Mouse (Mus musculus) C2C12 (cell line): ENCODE results near the gene Elof1. TPM values are rescaled to one million over a fixed set of nuclear protein-coding genes. Genes with fewer than 3 reads are reported as not detected.
A peak's percentile ranks its signal among the peaks of the same experiment; 100 is the strongest.
"Not testable (repeated sequence)": the region's sequence is repeated elsewhere in the genome, so short reads cannot be mapped to it uniquely, and the experiment has no call there.

Experiments used
- H3K27me3 ChIP-seq: one replicate; pipeline ENCODE4 v1.6.1; 2011; ENCODE audit not compliant: control insufficient read depth, insufficient read depth, insufficient read length
- H3K36me3 ChIP-seq: one replicate; pipeline ENCODE4 v1.6.1; 2011; ENCODE audit not compliant: control insufficient read depth, insufficient read depth
- H3K4me3 ChIP-seq: one replicate; pipeline ENCODE4 v1.5.1; 2011; ENCODE audit warnings: mild to moderate bottlenecking, control low read depth; ENCODE audit not compliant: poor library complexity, insufficient read depth, severe bottlenecking
- H3K79me2 ChIP-seq: one replicate; pipeline ENCODE4 v1.6.1; 2011; ENCODE audit not compliant: control insufficient read depth, insufficient read depth
- H3K79me3 ChIP-seq: one replicate; pipeline ENCODE4 v1.6.1; 2011; ENCODE audit warnings: low read depth, control low read depth
- H3ac ChIP-seq: one replicate; pipeline ENCODE3; 2011; ENCODE audit warnings: low read depth; ENCODE audit not compliant: control insufficient read depth, insufficient read length
- CEBPB ChIP-seq: IDR thresholded peaks from one replicate; pipeline ENCODE4 v1.6.1; 2011; ENCODE audit warnings: low read depth, mild to moderate bottlenecking, control low read depth, moderate library complexity
- CTCF ChIP-seq: IDR thresholded peaks from one replicate; pipeline ENCODE4 v1.5.1; 2011; ENCODE audit not compliant: control insufficient read depth, insufficient read depth, insufficient read length
- FOSL1 ChIP-seq: IDR thresholded peaks from one replicate; pipeline ENCODE4 v1.8.0; 2011; ENCODE audit warnings: mild to moderate bottlenecking, low read length; ENCODE audit not compliant: poor library complexity, insufficient read depth, severe bottlenecking
- MAX ChIP-seq: IDR thresholded peaks from one replicate; pipeline ENCODE4 v1.6.1; 2011; ENCODE audit warnings: mild to moderate bottlenecking, control low read depth
- MYOD1 ChIP-seq: IDR thresholded peaks from one replicate; pipeline ENCODE4 v1.6.1; 2011; ENCODE audit warnings: low read depth; ENCODE audit not compliant: control insufficient read depth, insufficient read length
- MYOG ChIP-seq: IDR thresholded peaks from one replicate; pipeline ENCODE4 v1.6.1; 2011; ENCODE audit not compliant: control insufficient read depth, insufficient read length; ENCODE audit errors: extremely low read depth
- USF1 ChIP-seq: IDR thresholded peaks from one replicate; pipeline ENCODE4 v1.6.1; 2011; ENCODE audit warnings: low read depth, mild to moderate bottlenecking, control low read depth, moderate library complexity
- polyA plus RNA-seq: library from polyadenylated mRNA; unstranded; fragments of >200 nt; fragmentation: generic; extraction: Trizol; gene quantifications from one replicate; pipeline ENCODE4 v1.2.1, GENCODE M21; 2012; ENCODE audit warnings: missing spikeins

Elof1 gene
- polyA plus RNA-seq, 1 experiment = 183 TPM

- no peaks in the 10 kb centered on the region for H3K36me3 ChIP-seq
- peak within 1 kb of the TSS; percentile 86 for H3ac ChIP-seq
- no peaks in the 10 kb centered on the region for H3K27me3 ChIP-seq
- no peak for TF ChIP-seq MAX
- TF ChIP-seq MYOG = no peak
- TF ChIP-seq CEBPB = no peak
- TF ChIP-seq USF1 = peak; percentile 54
- no peak for TF ChIP-seq MYOD1
- no peak for TF ChIP-seq FOSL1
- no peak for TF ChIP-seq CTCF
- H3K79me2 ChIP-seq = peaks cover 6% of the 10 kb centered on the region
- H3K4me3 ChIP-seq = peak within 1 kb of the TSS; percentile 65
- peaks cover 2% of the 10 kb centered on the region for H3K79me3 ChIP-seq
These were observed 31.7 kb downstream of the Elof1 start, which contains the start of gene Ecsit for GRCm38 (mm10) chr9:22085022-22085834. Gene Ecsit, minus strand, starts transcription at chr9:22085438.

- Histone ChIP-seq H3K79me2 (peaks cover 6% of the 10 kb centered on the region), H3K4me3 (peak overlapping the region; percentile 65), H3K36me3 (no peaks in the 10 kb centered on the region), H3K79me3 (peaks cover 2% of the 10 kb centered on the region), H3ac (peak overlapping the region; percentile 86), H3K27me3 (no peaks in the 10 kb centered on the region)
- TF ChIP-seq FOSL1 (no peak), MYOD1 (no peak), CEBPB (no peak), USF1 (no peak), CTCF (no peak), MAX (no peak), MYOG (no peak)
These were observed 32.3 kb downstream of the Elof1 start for GRCm38 (mm10) chr9:22084667-22085021.

DNA sequence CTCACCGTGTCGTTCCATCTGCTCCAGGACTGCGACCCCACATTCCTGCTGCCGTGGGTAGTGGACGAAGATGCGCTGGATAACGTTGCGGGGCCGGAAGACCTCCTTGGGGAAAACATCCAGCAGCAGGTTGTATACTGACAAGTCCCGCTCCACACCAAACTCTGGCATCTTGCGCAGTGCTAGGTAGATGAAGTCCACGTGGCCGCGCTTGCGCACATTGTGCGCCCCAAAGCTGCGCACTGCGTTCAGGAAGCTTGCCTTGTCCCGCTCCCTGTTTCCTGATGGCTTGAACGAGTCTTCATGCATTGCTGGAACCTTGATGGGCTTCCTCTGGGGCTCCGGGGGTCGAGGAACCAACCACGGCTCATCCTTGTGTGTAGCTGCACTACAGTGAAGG lies 40.7 kb downstream of the Elof1 start:
- no peak overlapping the region for H3ac ChIP-seq
- no peaks in the 10 kb centered on the region for H3K79me3 ChIP-seq
- no peaks in the 10 kb centered on the region for H3K27me3 ChIP-seq
- H3K4me3 ChIP-seq = no peak overlapping the region
- peaks cover 11% of the 10 kb centered on the region for H3K36me3 ChIP-seq
- TF ChIP-seq USF1 (no peak), MYOD1 (no peak), FOSL1 (no peak)
- no peaks in the 10 kb centered on the region for H3K79me2 ChIP-seq

- H3K36me3 ChIP-seq = peaks cover 11% of the 10 kb centered on the region
- H3ac ChIP-seq, H3K27me3 ChIP-seq, H3K4me3 ChIP-seq, H3K79me3 ChIP-seq, H3K79me2 ChIP-seq: not testable (repeated sequence)
These were observed 41.2 kb downstream of the Elof1 start for GRCm38 (mm10) chr9:22075778-22076177.

DNA sequence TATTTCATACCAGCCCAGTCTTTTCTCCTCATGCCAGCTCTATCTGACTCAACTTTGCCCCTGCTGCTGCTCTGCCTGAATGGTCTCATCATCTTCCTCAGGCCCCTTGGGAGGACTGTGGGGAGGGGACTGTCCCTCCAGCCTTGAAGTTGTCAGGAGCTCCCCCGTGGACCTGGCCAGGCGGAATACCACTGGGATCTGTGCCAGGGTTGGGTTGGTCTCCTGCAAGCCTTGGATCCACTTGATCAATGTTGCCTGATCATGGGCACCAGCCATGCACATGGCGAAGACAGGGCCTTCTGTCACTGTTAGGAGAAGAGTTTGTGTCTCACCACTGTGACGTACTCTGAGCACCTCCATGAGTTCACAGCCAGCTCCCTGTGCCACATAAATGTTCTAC lies 44.7 kb downstream of the Elof1 start:
- H3ac ChIP-seq = no peak overlapping the region
- no peaks in the 10 kb centered on the region for H3K79me2 ChIP-seq
- H3K4me3 ChIP-seq = no peak overlapping the region
- H3K79me3 ChIP-seq = no peaks in the 10 kb centered on the region
- TF ChIP-seq USF1 (no peak), MAX (no peak), MYOG (no peak), MYOD1 (no peak), FOSL1 (no peak), CTCF (no peak), CEBPB (no peak)
- peaks cover 16% of the 10 kb centered on the region for H3K36me3 ChIP-seq
- no peaks in the 10 kb centered on the region for H3K27me3 ChIP-seq

- no peaks in the 10 kb centered on the region for H3K27me3 ChIP-seq
- no peaks in the 10 kb centered on the region for H3K79me2 ChIP-seq
- H3K79me3 ChIP-seq = no peaks in the 10 kb centered on the region
- TF ChIP-seq FOSL1 (no peak), MAX (peak; percentile 49), CEBPB (no peak), MYOG (no peak), USF1 (no peak), CTCF (no peak), MYOD1 (no peak)
- H3K4me3 ChIP-seq = peak within 1 kb of the TSS; percentile 53
- peaks cover 6% of the 10 kb centered on the region for H3K36me3 ChIP-seq
- H3ac ChIP-seq = peak within 1 kb of the TSS; percentile 86
These were observed 46.0 kb downstream of the Elof1 start, which contains the start of the genes Gm49318 and Zfp653 for GRCm38 (mm10) chr9:22070791-22071573. Gene Gm49318, minus strand, starts transcription at chr9:22071259. Gene Zfp653, minus strand, starts transcription at chr9:22071376.
